In the genomic region with DNA sequence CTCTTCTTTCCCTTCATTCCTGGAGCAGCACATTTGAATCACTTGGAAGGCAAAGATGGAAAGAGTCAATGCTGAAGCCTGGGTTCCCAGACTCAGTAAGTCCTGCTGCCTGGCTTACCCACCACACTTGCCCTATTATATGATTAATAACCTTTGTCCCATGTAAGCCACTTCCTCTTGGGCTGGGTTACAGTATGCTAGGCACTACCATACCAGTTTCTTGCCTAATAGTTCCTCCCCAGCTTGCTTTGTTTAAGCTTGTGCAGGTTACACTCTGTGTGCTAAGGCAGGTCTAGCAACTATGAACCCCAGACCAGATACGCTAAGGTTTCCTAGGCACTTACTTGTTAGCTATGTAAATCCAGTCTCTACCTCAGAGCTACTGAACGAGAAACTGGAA, we compare ENCODE assay signal across 25 mouse cellular contexts. TPM values are rescaled to one million over a fixed set of nuclear protein-coding genes. Genes with fewer than 3 reads are reported as not detected.
"Had no signal": no experiment of that assay in that cellular context is flagged by ENCODE, and none has a peak within 500 bp of the region (broad histone marks: within the 10 kb centered on the region; RNA-seq: fewer than 3 reads in every experiment).

No protein-coding gene starts in this region.

- H3K4me3 ChIP-seq: gastrocnemius, adult 2 months; heart, embryonic 10.5 days; hindbrain, embryonic 10.5 days; hindbrain, embryonic 12.5 days; kidney, embryonic 15.5 days; layer of hippocampus, adult 2 months; limb, embryonic 13.5 days; limb, embryonic 15.5 days; liver, embryonic 12.5 days had no signal

- H3K27ac ChIP-seq: gastrocnemius, adult 2 months; heart, embryonic 10.5 days; hindbrain, embryonic 10.5 days; hindbrain, embryonic 12.5 days; hindbrain, embryonic 14.5 days; kidney, embryonic 15.5 days; kidney, postnatal 0 days; layer of hippocampus, adult 2 months; limb, embryonic 13.5 days; limb, embryonic 15.5 days; liver, embryonic 12.5 days; liver, embryonic 14.5 days had no signal

- H3K9me3 ChIP-seq: heart, embryonic 10.5 days; hindbrain, embryonic 10.5 days; hindbrain, embryonic 12.5 days; kidney, embryonic 15.5 days; limb, embryonic 13.5 days; limb, embryonic 15.5 days; liver, embryonic 12.5 days had no signal

- H3K27me3 ChIP-seq: limb, embryonic 15.5 days had no signal

- H3K4me2 ChIP-seq: hindbrain, embryonic 12.5 days; hindbrain, embryonic 14.5 days; kidney, embryonic 15.5 days; limb, embryonic 13.5 days; limb, embryonic 15.5 days; liver, embryonic 12.5 days had no signal

- DNase-seq: gastrocnemius, adult 2 months; gastrocnemius, postnatal 10 days; gastrocnemius, postnatal 25 days; heart, adult 18-20 months; heart, postnatal 10 days; heart, postnatal 4 days; kidney, adult 11 months; kidney, adult 2 months; kidney, adult 9 months; kidney, postnatal 14 days; kidney, postnatal 36 days; left cerebral cortex, postnatal 4 days had no signal

- ATAC-seq: hindbrain, embryonic 16.5 days; inflammation-experienced regulatory T-cells, adult 6 months; liver, embryonic 12.5 days had no signal

- H3K4me1 ChIP-seq: heart, embryonic 10.5 days; hindbrain, embryonic 10.5 days; hindbrain, embryonic 12.5 days; kidney, embryonic 15.5 days; limb, embryonic 15.5 days; liver, embryonic 12.5 days had no signal

- H3K36me3 ChIP-seq: heart, embryonic 10.5 days; hindbrain, embryonic 10.5 days; hindbrain, embryonic 12.5 days; kidney, embryonic 15.5 days; limb, embryonic 13.5 days; limb, embryonic 15.5 days; liver, embryonic 12.5 days had no signal

- H3K9ac ChIP-seq: hindbrain, embryonic 12.5 days; hindbrain, embryonic 14.5 days; kidney, embryonic 15.5 days; limb, embryonic 13.5 days; limb, embryonic 15.5 days; liver, embryonic 12.5 days; liver, embryonic 14.5 days had no signal

RNA-seq across cellular contexts. Expression of a gene that starts 12.4 kb away (rescaled TPM):
- polyA plus RNA-seq: inflammation-experienced regulatory T-cells, adult 6 months; kidney, postnatal 0 days; liver, embryonic 12.5 days had no signal
